Mouse (Mus musculus): ENCODE results near the gene Eif2s1.

GRCm38 (mm10) chr12:78923539-78924189 is 62.0 kb downstream of the Eif2s1 start:
- TF ChIP-seq MAFK (IDR thresholded peaks at IDR 0.05; ENCODE audit: insufficient read depth, low read depth, low read length) = no peak
- no peak for TF ChIP-seq ZC3H11A (IDR thresholded peaks at IDR 0.05; ENCODE audit: borderline replicate concordance, low read depth, low read length)
